Mouse (Mus musculus) E14TG2a.4 (cell line): Measurements from ENCODE around the gene Pycard.
A peak's percentile ranks its signal among the peaks of the same experiment; 100 is the strongest.
"Not testable (repeated sequence)": the region's sequence is repeated elsewhere in the genome, so short reads cannot be mapped to it uniquely, and the experiment has no call there.

ENCODE experiments used
- CTCF ChIP-seq: conservative IDR thresholded peaks from 2 replicates; pipeline ENCODE4 v1.5.1; 2014; ENCODE audit warnings: low read length
- POU5F1 ChIP-seq: IDR thresholded peaks from 2 replicates; pipeline ENCODE4 v1.6.1; 2014; ENCODE audit warnings: low read length, borderline replicate concordance

GRCm38 (mm10) chr7:127942097-127942496 is 51.6 kb downstream of the Pycard start:
- TF ChIP-seq CTCF, result peak; percentile 20; the same call in 1 of the 2 replicates
- not testable (repeated sequence) for TF ChIP-seq POU5F1
